Mouse (Mus musculus) brain, embryonic 18.5 days (tissue): ENCODE measurements at regions not wholly inside any gene's neighbourhood (a gene's known extent, or its start where the extent isn't known, plus 50 kb on each side); places are given as distances from the start of the nearest gene placed in this dataset.
"Not testable (repeated sequence)": the region's sequence is repeated elsewhere in the genome, so short reads cannot be mapped to it uniquely, and the experiment has no call there.

Experiments used
- DNase-seq: peaks from one replicate; pipeline ENCODE4 v3.0.0-alpha.2; 2012; ENCODE audit warnings: low read depth, low spot score

DNA sequence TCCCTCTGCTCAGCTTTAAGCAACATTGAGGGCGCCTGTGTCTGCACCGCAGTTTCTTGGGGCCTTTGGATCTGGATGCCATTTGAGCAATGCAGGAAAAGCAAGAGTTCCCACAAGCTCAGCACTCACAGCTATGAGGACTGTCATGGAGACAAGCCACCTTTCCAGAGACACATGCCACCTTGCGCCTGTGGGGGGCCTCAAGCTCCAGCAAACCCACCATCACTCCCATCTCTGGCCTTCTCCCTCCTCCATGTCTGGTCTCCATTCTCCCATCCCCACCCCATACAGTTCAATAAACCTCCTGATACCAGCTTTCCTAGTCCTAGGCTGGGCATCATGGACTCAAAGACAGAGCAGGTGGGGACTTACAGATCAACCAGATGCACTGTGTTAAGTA lies 97.8 kb downstream of the Wdr11 start:
- no peak for DNase-seq

GRCm38 (mm10) chr7:129690868-129691267 lies 99.2 kb downstream of the Wdr11 start:
- DNase-seq = no peak

DNA sequence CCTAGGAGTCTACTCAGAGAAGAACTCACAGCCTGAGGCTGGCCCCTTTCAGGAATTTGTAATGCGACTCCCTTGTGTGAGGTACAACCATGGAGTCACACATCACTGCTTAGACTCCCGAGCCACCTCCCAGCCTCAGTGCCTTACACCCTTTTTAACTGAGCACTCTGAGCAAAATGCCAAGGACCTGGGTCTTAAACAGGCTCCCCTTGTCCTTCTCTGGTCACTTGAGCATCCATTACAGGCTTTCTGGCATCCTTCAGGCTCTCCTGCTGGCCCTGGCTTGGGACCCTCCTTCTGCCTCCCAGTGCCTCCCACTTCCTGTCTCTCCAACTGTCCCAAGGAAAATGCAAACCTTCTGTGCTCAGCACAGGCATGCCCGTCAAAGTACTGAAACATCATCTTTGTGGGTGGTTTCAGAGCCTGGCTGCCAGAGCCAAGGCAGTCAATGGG lies 100.0 kb downstream of the Wdr11 start:
- no peak for DNase-seq

GRCm38 (mm10) chr7:129693635-129694034 lies 102.0 kb downstream of the Wdr11 start:
- DNase-seq = no peak

DNA sequence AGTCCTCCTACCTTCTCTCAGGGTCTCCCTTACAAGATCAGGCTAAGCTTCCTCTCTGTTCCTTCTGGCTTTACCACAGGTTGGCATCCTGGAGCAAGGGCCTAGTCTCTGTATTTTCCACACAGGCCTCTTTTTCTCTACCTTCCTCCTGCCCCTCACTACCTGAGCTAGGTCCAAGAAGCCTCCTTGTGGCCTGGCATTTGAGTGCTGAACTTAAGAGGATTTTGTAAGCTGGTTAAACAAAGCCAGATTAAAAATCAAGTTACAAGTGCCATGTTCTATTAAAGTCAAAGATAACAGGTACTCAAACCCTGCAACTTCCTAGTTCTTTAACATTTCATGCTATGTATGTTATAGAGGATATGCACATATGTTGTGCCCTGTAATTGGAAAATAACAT lies 102.5 kb downstream of the Wdr11 start:
- DNase-seq = no peak

DNA sequence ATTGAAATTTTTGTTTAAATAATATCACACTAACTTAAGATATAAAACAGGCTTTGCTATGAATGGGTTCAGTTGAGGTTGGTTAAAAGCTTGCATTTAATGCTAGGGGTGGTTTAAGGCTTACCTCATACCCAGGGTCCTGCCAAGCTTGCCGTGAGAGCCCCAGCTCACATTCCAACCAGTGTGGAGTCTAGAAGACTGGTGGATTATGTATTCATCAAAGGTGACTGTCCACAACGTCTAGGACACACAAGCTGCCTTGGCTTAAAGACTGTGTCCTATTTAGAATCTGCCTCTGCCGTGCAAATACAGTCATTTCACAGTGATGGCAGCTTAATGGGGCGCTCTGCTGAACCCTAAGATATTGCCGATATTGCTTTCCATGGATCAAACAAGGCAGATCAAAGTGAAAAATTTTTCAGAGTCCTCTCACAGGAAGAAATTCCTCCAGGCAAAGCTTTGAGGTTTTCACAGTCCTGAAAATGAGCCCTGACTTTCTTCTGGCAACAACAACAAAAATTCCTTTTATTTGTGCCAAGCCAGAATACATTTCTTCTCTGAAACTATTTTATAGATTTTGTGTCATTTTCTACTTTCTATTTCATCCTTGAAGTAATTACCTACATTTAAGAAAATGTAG lies 108.4 kb downstream of the Wdr11 start:
- DNase-seq = no peak

DNA sequence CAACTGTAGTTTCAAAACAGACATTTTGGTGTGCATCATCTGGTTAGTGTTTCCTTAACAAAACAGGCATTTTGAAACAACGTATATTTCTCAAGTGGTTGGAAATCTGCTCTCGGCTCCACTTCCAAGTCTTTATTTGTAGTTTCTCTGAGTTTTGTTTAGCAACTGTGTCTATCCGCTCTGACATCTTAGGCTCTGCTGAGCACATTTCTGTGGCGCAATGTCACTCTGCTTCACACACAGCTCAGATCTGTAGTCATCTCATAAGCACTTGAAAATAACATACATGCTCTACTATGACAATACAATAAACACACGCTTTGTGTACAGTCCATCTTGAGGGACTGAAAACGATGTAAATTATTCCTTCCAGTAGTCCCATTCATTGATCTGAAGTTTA lies 135.9 kb downstream of the Wdr11 start:
- no peak for DNase-seq

DNA sequence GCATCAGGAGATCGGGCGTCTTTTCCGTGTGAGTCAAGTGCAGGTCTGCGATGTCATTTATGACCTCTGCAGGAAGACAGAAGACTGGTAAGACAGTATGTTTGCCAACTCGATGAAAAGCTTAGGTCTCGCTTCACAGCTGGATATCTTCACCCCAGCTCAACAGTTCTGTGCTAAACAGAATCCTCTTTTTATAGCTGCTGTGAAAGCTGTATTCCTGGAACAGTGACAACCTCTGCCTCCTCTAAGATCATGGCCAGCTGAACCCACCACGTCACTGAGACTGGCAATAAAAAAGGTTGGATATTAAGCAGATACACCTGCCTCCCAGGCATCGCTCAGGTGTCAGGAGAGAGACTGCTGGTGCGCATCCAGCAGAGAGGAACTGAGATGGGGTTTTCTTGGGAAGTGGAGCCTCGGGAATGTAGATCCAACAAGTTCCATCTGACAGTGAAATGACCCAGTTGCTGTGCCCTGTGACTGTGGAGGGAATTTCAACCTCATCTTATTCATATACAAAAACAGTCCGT lies 138.1 kb downstream of the Wdr11 start:
- DNase-seq = no peak

DNA sequence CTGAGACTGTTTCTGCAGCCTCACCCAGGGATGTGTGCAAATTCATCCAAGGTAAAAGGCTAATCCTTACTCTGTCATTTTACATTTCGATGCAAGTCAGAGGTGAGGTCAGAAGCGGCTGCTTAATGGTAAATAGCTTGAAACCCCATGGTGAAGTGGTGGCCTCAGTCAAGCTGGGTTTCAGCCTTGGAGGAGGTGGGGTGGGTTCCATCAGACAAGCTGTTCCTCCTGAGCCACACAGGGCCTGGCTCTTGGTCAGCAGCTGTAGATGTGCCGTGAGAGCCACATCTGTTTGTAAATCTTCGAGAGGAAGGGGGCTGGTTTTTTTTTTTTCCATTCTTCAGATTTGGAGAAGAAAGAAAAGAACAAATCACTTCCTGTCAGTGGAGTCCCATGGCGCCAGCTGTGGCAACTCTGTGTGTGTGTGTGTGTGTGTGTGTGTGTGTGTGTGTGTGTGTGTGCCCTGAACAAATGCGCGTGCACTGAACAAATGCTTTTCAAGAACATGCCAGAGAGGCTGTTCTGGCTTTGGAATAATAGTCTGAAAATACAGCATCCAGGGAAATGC lies 139.2 kb downstream of the Wdr11 start:
- no peak for DNase-seq

GRCm38 (mm10) chr7:129742657-129743056 lies 151.0 kb downstream of the Wdr11 start:
- no peak for DNase-seq

DNA sequence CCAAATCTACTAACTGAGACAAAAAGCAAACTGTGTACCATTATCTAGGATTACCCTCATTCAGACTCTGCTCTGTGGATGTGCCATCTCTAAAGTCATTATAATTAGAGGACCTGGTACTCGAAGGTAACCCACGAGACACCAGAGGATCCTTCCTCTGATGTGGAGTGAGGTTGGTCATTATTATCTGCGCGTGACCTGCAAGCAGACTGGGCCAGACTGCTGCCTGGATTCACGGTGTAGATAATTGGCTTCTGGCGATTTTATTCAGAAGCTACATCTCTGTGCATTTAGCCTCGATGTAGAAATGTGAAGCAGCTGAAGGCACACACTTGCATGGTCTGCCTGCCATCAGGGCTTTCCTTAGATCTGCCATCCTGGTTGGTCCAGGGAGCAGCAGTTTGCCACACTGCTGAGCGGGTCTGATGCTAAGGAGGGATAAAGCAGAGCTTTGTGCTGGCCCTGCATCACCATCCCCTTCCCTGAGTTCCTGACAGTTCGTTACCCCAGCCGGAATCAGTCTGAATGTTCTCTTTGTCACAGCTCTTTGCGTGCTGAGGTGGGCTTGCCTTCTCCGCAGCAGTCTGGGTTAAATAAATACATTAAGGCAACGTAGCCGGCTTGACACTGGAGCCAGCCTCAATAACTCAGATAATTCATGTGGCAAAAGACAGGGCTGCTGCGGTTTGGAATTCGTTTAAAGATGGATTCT lies 152.4 kb downstream of the Wdr11 start:
- no peak for DNase-seq

GRCm38 (mm10) chr7:129746639-129747038 lies 155.0 kb downstream of the Wdr11 start:
- DNase-seq = no peak

- DNase-seq = no peak
These were observed 159.3 kb downstream of the Wdr11 start for GRCm38 (mm10) chr7:129750936-129751335.

- no peak for DNase-seq
These were observed 163.1 kb downstream of the Wdr11 start for GRCm38 (mm10) chr7:129754737-129755136.

DNA sequence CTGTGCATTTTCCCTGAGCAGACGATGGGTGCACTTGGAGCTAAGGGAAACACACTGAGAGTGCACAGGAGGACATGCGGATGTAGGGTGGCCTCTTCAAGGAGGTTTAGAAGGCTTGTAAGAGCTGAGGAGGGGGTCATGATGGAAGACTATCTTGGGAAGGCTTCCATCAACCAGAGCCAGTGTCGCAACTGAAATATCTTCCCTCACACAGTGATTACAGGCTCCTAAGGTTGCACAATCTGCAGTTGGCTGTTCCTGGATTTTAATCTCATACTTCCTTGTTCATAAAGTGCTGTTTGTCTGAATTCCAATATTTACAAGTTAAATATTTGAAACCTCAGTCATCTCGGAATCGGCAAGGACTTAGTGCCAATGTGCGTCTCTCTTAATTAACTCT lies 164.5 kb downstream of the Wdr11 start:
- no peak for DNase-seq

GRCm38 (mm10) chr7:129759848-129760247 lies 168.2 kb downstream of the Wdr11 start:
- no peak for DNase-seq

- DNase-seq = no peak
These were observed 168.7 kb downstream of the Wdr11 start for GRCm38 (mm10) chr7:129760386-129760785.

DNA sequence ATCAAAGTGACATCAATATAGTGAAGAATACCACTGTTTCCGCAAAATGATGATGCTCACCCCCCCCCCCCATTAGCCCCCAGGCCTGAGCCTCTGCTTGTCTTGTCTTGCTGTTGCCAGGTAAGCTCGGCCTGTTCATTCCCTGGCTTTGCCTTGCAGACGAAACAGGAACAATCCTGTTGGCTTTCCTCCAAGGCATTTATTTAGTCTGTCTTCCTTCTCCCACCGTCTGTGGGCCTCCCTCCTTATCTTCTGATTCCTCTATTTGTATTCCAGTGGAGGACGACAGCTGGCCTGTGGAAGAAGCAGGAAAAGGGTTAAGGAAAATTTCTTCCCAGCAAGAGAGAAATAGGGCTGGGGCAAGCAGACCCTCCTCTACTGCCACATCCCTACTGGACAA lies 172.1 kb downstream of the Wdr11 start:
- DNase-seq = no peak

DNA sequence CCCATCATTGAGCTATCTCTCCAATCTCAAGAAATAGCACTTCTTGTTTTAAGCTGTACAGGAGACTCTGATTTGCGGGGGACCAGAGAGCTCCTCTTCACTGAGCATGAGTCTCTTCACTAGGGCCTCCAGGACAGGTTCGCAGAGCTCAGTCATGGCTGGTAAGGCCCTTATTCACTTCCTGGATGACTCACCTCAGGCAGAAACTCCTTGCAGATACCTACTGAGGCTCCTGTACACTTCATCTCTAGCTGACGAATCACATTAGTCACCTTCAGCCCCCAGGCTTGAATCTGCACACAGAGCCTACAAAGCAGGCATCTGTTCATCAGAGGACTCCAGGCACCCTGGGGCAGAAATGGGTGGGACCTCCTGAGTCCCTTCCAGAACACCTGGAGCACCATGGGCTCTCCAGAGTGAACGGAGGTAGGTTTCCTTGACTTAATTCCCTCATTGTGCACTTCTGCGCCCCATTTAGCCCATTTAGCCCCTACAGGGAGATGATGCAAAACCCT lies 172.8 kb downstream of the Wdr11 start:
- no peak for DNase-seq

GRCm38 (mm10) chr7:129765681-129766080 lies 174.0 kb downstream of the Wdr11 start:
- DNase-seq = no peak

- DNase-seq = no peak
These were observed 174.6 kb downstream of the Wdr11 start for GRCm38 (mm10) chr7:129766087-129766834.

DNA sequence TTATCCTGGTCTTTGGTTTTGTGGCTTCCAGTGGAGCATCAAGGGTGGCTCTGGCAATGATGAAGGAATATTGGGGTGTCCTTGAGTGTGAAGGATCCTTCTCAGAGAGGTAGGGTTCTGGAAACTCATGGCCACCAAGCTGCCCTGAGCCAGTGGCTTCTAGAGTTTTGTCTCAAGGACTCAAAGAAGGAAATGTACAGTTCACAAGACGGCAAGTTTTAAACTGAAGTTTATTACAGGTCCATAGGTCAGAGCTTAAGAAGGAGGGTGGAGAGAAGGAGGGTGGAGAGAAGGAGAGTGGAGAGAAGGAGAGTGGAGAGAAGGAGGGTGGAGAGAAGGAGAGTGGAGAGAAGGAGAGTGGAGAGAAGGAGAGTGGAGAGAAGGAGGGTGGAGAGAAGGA lies 178.0 kb downstream of the Wdr11 start:
- not testable (repeated sequence) for DNase-seq
